ENCODE assay signal across 9 mouse cellular contexts in genomic region chr13:56563075-56563474, GRCm38 (mm10). TPM values are rescaled to one million over a fixed set of nuclear protein-coding genes. Genes with fewer than 3 reads are reported as not detected.
DNase-seq lines count a peak whose midpoint lies in the region; TF ChIP-seq lines count a peak whose summit lies in the region.
"Had no signal": no experiment of that assay in that cellular context is flagged by ENCODE, and none has a peak within 500 bp of the region (broad histone marks: within the 10 kb centered on the region; RNA-seq: fewer than 3 reads in every experiment).

No protein-coding gene starts in this region.

- no peak for TF ChIP-seq POLR2A in heart, adult 2 months (IDR thresholded peaks at IDR 0.05; ENCODE audit: insufficient read depth, low read depth, low read length)
- no peak for TF ChIP-seq POLR2A in brain, embryonic 14.5 days (IDR thresholded peaks at IDR 0.05; ENCODE audit: borderline replicate concordance, extremely low read depth, insufficient read depth, insufficient read length, poor library complexity, severe bottlenecking)

- 38% methylated on average over 6 of the region's 6 CpGs for WGBS in heart, adult 2 months

- no peak overlapping the region for H3K9ac ChIP-seq in heart, adult 2 months (ENCODE audit: low read depth, low read length)
- H3K9ac ChIP-seq: hindbrain, embryonic 15.5 days had no signal

- H3K79me2 ChIP-seq in heart, adult 2 months (replicated peaks; ENCODE audit: control insufficient read depth, insufficient read depth, low read length) = no peaks in the 10 kb centered on the region

- no peak overlapping the region for H3K4me3 ChIP-seq in heart, adult 2 months
- H3K4me3 ChIP-seq: hindbrain, embryonic 15.5 days had no signal

- H3K36me3 ChIP-seq in heart, adult 2 months (ENCODE audit: control insufficient read depth, insufficient read depth, low read length) = no peaks in the 10 kb centered on the region
- H3K36me3 ChIP-seq: hindbrain, embryonic 15.5 days had no signal

- no peak for TF ChIP-seq EP300 in heart, adult 2 months (IDR thresholded peaks at IDR 0.05; ENCODE audit: insufficient read depth, low read depth, low read length)

- no peak overlapping the region for H3K27ac ChIP-seq in heart, adult 2 months
- H3K27ac ChIP-seq: hindbrain, embryonic 15.5 days had no signal

- intact Hi-C loops in heart, adult 2 months (cut with DNase I) = loop anchor here (1.0 kb wide), 1 partner anchor 95 kb away; no protein-coding TSS in a partner anchor
- intact Hi-C loops in heart, postnatal 25 days (cut with DNase I) = no loop called here

- peak; percentile 79 for TF ChIP-seq CTCF in heart, adult 2 months (IDR thresholded peaks at IDR 0.05)
- TF ChIP-seq CTCF in brain, embryonic 14.5 days (IDR thresholded peaks at IDR 0.05; ENCODE audit: borderline replicate concordance, extremely low read depth, insufficient read depth, insufficient read length) = peak; percentile 67

- H3K27me3 ChIP-seq in heart, adult 2 months (ENCODE audit: control insufficient read depth, insufficient read depth, low read length) = no peaks in the 10 kb centered on the region

- peaks cover 5% of the 10 kb centered on the region for H3K4me1 ChIP-seq in heart, adult 2 months (ENCODE audit: control insufficient read depth, insufficient read depth, low read length)

- DNase-seq in heart, adult 2 months = peak; percentile 44 to 65
- DNase-seq in heart, postnatal 25 days (ENCODE audit: low spot score) = no peak
- DNase-seq in right cerebral cortex, postnatal 14 days = peak; percentile 52
- no peak for DNase-seq in right cerebral cortex, adult 18-20 months
- no peak for DNase-seq in brain, embryonic 14.5 days (ENCODE audit: low read depth)
- DNase-seq in kidney, postnatal 4 days = peak; percentile 71 to 75
- DNase-seq in testis, postnatal 10 days (ENCODE audit: low spot score) = peak; percentile 77
- DNase-seq in right cerebral cortex, postnatal 25 days = no peak

RNA-seq across cellular contexts. Expression of gene Lect2, which starts 14.8 kb away (rescaled TPM):
- total RNA-seq in heart, adult 2 months (2021) = not detected
- polyA plus RNA-seq in heart, adult 2 months (2012; rRNA removed) = not detected in 2 replicates
- not detected for total RNA-seq in heart, postnatal 25 days (2021)
- 0.14 TPM in 1 of 2 replicates, not detected in the other for polyA plus RNA-seq in brain, embryonic 14.5 days (2012; rRNA removed)

RNA-seq across cellular contexts. Expression of gene Fbxl21, which starts 40.8 kb away (rescaled TPM):
- under 1 TPM; 0.68 to 0.97 TPM for total RNA-seq in heart, adult 2 months (2021)
- 0.29 and 0.31 TPM in 2 replicates for polyA plus RNA-seq in heart, adult 2 months (2012; rRNA removed)
- under 1 TPM; 0.47 to 0.67 TPM for total RNA-seq in heart, postnatal 25 days (2021)
- 3.8 and 4.0 TPM in 2 replicates for polyA plus RNA-seq in brain, embryonic 14.5 days (2012; rRNA removed)

RNA-seq across cellular contexts. Expression of gene Tgfbi, which starts 46.2 kb away (rescaled TPM):
- 10 to 100 TPM; 19.7 to 20.9 TPM for total RNA-seq in heart, adult 2 months (2021)
- 22.1 and 22.2 TPM in 2 replicates for polyA plus RNA-seq in heart, adult 2 months (2012; rRNA removed)
- 10 to 100 TPM; 19.3 to 23.4 TPM for total RNA-seq in heart, postnatal 25 days (2021)
- 4.1 and 7.0 TPM in 2 replicates for polyA plus RNA-seq in brain, embryonic 14.5 days (2012; rRNA removed)

Comparison
In these comparisons a context has a peak if more than half of its experiments do, and no peak if none do; other contexts are left out.
1. DNase-seq: peak in heart, adult 2 months (2 of 2), right cerebral cortex, postnatal 14 days (single experiment), kidney, postnatal 4 days (2 of 2) and testis, postnatal 10 days (single experiment); none in heart, postnatal 25 days (single experiment), right cerebral cortex, adult 18-20 months (single experiment), brain, embryonic 14.5 days (single experiment) and right cerebral cortex, postnatal 25 days (single experiment).